Mouse (Mus musculus) B cell, adult (primary cell): ENCODE results near the gene Gipc2. TPM values are rescaled to one million over a fixed set of nuclear protein-coding genes. Genes with fewer than 3 reads are reported as not detected.

Source experiments
- total RNA-seq: library from RNA; stranded (reverse); gene quantifications from 4 replicates; pipeline ENCODE4 v1.2.4, GENCODE M21; 2023; ENCODE audit not compliant: inconsistent age

Gipc2 gene
- not detected in 4 replicates for total RNA-seq

DNA sequence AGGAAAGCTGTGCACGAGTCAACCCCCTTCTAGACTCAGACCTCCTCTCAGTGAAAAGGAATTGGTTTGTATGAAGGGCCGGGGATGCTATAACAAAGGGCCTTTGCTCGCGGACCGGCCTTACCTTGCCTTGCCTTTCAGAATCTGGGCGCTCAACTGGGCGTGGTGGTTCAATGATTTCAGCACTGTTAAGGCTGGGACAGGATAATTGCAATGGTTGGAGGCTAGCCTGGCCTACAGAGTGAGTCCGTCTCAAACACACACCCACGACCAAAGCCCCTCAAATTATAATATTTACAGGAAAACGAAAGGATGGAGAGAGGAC lies at the start of gene Gipc2:
Gene Gipc2, minus strand, starts transcription at position 132 of the 325 bp plus-strand sequence.

DNA sequence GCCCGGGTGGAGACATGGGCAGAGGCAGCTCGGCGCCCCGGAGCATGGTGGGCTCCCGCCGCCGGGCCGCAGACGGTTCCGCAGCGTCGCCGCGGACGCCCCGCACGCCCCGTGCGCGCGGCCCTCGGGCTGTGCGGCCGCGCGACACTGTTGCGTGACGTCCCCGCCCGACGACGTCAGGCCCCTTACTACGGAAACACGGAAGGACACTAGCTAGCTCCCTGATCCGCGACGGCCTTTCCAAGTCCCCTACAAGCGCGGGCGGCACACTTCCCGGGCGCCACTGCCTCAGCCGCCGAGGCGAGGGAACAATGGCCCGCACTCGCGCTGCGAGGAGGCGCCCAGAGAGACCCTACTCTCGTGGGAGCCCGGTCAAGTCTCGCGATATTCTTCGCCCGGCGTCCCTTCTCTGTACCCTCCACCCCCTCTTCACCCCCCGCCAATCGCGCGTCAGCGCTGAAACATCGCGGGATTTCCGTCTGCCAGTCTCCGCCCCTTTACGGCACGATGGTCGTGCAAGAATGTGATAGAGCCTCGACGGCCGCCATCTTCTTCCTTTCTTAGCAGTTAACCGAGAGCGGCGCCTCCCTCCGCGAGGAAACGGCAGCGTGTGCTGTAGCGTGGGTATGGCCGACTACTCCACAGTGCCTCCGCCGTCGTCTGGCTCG lies 44.1 kb upstream of the Gipc2 start, which contains the start of the genes Dnajb4 and Fubp1:
Gene Dnajb4, minus strand, starts transcription at position 336 of the 668 bp plus-strand sequence.
Gene Fubp1, plus strand, starts transcription at position 456 of the 668 bp plus-strand sequence.

Other genes starting within 250 kb of the Gipc2 start
- 55.8 to 62.9 TPM (median 58.8 TPM) in 4 replicates for gene Dnajb4, start 44.1 kb upstream of the Gipc2 start, total RNA-seq
- 238 to 270 TPM (median 247 TPM) in 4 replicates for gene Fubp1, start 44.2 kb upstream of the Gipc2 start, total RNA-seq
- not detected in 4 replicates for gene Nexn, start 100.1 kb upstream of the Gipc2 start, total RNA-seq
- 25.9 to 30.4 TPM (median 26.8 TPM) in 4 replicates for gene Miga1, start 174.2 kb upstream of the Gipc2 start, total RNA-seq
- 62.7 to 77.5 TPM (median 72.6 TPM) in 4 replicates for gene Usp33, start 180.2 kb upstream of the Gipc2 start, total RNA-seq
- gene Zzz3, start 229.2 kb upstream of the Gipc2 start, total RNA-seq, result 55.6 to 66.8 TPM (median 59.2 TPM) in 4 replicates